Mouse (Mus musculus): ENCODE data around the gene Grid1.

Gene Grid1

DNA sequence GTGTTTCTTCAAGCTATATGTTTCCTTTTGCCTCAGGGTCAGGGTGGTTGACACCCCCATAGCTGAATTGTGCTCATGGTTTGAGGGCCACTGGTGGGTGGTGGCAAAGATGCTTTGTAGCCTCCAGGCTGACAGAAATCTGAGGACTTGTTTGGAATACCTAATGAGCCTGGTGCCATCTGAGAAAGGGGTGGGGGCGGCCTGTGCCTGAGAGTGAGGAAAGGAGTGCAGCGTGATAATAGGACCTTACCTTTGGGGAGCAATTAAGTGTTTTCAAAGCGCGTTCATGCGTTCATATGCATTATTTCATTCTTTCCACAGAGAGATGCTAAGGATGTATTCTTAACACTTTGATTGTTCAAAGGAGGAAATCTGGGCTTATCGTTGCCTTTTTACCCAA lies 372.3 kb downstream of the Grid1 start:
- TF ChIP-seq CTCF (conservative IDR thresholded peaks at IDR 0.05; ENCODE audit: low read length), result no peak
- no peak for TF ChIP-seq POU5F1 (IDR thresholded peaks at IDR 0.05; ENCODE audit: borderline replicate concordance, low read length)
- TF ChIP-seq NANOG (IDR thresholded peaks at IDR 0.05; ENCODE audit: borderline replicate concordance, low read length), result no peak
- no peaks in the 10 kb centered on the region for H3K4me1 ChIP-seq (replicated peaks; ENCODE audit: low read depth, low read length)
- H3K36me3 ChIP-seq (ENCODE audit: insufficient read depth, low read length), result no peaks in the 10 kb centered on the region

DNA sequence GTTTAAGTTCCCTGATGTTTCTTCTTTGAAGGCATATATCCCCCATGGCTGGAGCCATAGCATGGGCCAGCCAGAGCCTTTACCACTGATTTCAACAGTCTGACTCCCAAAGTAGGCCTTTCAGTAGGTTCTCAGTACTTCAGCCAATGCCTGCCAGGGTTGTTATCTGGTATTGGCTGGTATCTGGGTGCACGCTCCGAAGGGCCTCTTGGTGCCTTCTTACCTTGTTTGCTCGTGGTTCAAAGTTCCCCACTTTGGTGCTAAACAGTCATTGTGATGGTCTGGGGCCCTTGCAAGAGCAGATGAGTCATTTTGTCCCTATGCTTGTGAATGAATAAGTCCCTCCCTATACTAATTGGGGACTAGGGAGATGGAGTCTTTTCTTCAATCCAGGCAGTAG lies 377.5 kb downstream of the Grid1 start:
- Histone ChIP-seq H3K4me1 (replicated peaks; ENCODE audit: low read depth, low read length) (no peaks in the 10 kb centered on the region), H3K9me3 (ENCODE audit: low read length) (no peaks in the 10 kb centered on the region), H3K4me3 (replicated peaks; ENCODE audit: low read length) (no peak overlapping the region), H3K36me3 (ENCODE audit: insufficient read depth, low read length) (no peaks in the 10 kb centered on the region), H3K27me3 (ENCODE audit: insufficient read depth, low read length) (no peaks in the 10 kb centered on the region)
- TF ChIP-seq NANOG (IDR thresholded peaks at IDR 0.05; ENCODE audit: borderline replicate concordance, low read length) (no peak), CTCF (conservative IDR thresholded peaks at IDR 0.05; ENCODE audit: low read length) (no peak), POU5F1 (IDR thresholded peaks at IDR 0.05; ENCODE audit: borderline replicate concordance, low read length) (no peak)

More for the DNA sequence above, 372.3 kb downstream of the Grid1 start:
- Histone ChIP-seq H3K4me3 (replicated peaks; ENCODE audit: low read length) (no peak overlapping the region), H3K9me3 (ENCODE audit: low read length) (no peaks in the 10 kb centered on the region), H3K27me3 (ENCODE audit: insufficient read depth, low read length) (no peaks in the 10 kb centered on the region)

DNA sequence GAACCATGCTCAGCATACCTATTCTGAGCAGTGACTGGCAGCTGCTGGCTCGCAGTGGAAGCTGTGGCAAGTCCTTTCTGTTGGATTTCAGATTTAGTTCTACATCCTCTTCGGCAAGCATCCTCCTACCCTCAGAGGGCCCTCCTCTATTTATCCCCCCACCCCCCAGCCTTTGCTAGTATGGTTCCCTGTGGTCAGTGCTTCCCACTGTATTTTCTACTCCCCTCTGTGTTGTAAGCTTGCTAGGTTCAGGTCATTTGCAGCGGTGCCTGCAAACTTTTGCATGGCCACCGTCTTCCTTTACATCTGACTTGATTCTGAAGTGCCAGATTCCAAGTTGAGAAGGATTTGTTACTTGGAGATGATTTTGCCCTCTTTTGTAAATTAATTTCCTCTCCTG lies 378.5 kb downstream of the Grid1 start:
- H3K4me1 ChIP-seq (replicated peaks; ENCODE audit: low read depth, low read length), result no peaks in the 10 kb centered on the region
- H3K36me3 ChIP-seq (ENCODE audit: insufficient read depth, low read length), result no peaks in the 10 kb centered on the region
- H3K9me3 ChIP-seq (ENCODE audit: low read length), result no peaks in the 10 kb centered on the region
- H3K27me3 ChIP-seq (ENCODE audit: insufficient read depth, low read length), result no peaks in the 10 kb centered on the region
- H3K4me3 ChIP-seq (replicated peaks; ENCODE audit: low read length), result no peak overlapping the region
- TF ChIP-seq POU5F1 (IDR thresholded peaks at IDR 0.05; ENCODE audit: borderline replicate concordance, low read length), result no peak
- TF ChIP-seq CTCF (conservative IDR thresholded peaks at IDR 0.05; ENCODE audit: low read length), result no peak
- no peak for TF ChIP-seq NANOG (IDR thresholded peaks at IDR 0.05; ENCODE audit: borderline replicate concordance, low read length)

DNA sequence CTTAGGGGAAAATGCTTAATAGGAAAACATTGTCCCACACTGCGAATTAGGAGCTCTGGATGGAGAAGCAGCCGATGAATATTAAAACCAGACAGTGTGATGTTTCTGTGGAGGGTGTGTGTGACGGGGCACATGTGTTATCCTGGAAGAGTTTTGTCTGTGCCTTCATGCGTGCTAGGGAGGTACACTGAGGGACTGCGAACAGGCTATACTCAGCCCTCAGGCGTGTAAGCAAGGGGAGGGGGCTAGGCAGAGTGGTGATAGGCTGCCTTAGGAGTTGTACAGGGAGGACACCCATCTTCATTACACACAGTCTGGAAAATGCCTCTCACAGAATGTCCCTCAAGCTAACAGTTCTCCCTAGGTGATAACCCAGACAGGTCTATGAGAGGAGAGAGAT lies 379.0 kb downstream of the Grid1 start:
- Histone ChIP-seq H3K27me3 (ENCODE audit: insufficient read depth, low read length) (no peaks in the 10 kb centered on the region), H3K9me3 (ENCODE audit: low read length) (no peaks in the 10 kb centered on the region), H3K4me3 (replicated peaks; ENCODE audit: low read length) (no peak overlapping the region), H3K4me1 (replicated peaks; ENCODE audit: low read depth, low read length) (no peaks in the 10 kb centered on the region), H3K36me3 (ENCODE audit: insufficient read depth, low read length) (no peaks in the 10 kb centered on the region)
- TF ChIP-seq CTCF (conservative IDR thresholded peaks at IDR 0.05; ENCODE audit: low read length) (no peak), POU5F1 (IDR thresholded peaks at IDR 0.05; ENCODE audit: borderline replicate concordance, low read length) (no peak), NANOG (IDR thresholded peaks at IDR 0.05; ENCODE audit: borderline replicate concordance, low read length) (no peak)

DNA sequence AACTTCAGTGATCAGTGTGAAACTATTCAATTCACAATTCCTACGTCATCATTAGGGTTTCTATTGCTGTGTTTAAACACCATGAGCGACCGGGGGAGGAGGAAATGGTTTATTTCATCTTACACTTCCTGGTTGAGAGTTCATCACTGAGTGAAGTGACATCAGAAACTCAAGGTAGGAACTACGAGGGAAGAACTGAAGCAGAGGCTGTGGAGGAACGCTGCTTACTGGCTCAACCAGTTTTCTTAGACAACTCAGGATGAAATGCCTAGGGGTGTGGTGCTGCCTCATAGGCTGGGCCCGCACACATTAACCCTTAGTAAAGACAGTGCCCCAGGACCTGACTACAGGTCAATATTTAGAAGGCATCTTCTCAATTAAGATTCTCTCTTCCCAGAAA lies 389.5 kb downstream of the Grid1 start:
- no peak for TF ChIP-seq NANOG (IDR thresholded peaks at IDR 0.05; ENCODE audit: borderline replicate concordance, low read length)
- TF ChIP-seq POU5F1 (IDR thresholded peaks at IDR 0.05; ENCODE audit: borderline replicate concordance, low read length), result no peak
- 0 out of 2 replicates have a peak, but pooled peaks have one; percentile 2 for TF ChIP-seq CTCF (conservative IDR thresholded peaks at IDR 0.05; ENCODE audit: low read length)

DNA sequence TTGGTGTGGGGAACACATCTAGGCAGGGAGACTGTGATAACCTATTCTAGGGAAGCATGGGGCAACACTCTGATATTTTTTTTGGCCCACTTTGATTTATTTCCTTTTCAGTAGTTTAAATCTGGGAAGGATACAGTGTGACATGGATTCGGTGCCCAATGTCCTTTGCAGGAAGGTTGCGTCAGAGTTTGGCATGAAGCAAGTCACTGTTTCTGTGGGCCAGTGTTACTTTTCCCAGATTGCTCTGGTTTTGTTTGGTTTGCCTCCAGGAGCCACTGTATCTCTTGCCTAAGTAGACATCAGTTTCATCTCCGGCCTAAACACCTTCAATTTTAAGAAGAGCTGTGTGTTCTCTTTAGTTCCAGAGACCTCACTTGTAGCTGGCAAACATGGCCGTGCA lies 399.1 kb downstream of the Grid1 start:
- TF ChIP-seq POU5F1 (IDR thresholded peaks at IDR 0.05; ENCODE audit: borderline replicate concordance, low read length) (no peak), NANOG (IDR thresholded peaks at IDR 0.05; ENCODE audit: borderline replicate concordance, low read length) (no peak), CTCF (conservative IDR thresholded peaks at IDR 0.05; ENCODE audit: low read length) (no peak)
- Histone ChIP-seq H3K36me3 (ENCODE audit: insufficient read depth, low read length) (no peaks in the 10 kb centered on the region), H3K4me1 (replicated peaks; ENCODE audit: low read depth, low read length) (no peaks in the 10 kb centered on the region), H3K9me3 (ENCODE audit: low read length) (no peaks in the 10 kb centered on the region), H3K4me3 (replicated peaks; ENCODE audit: low read length) (no peak overlapping the region), H3K27me3 (ENCODE audit: insufficient read depth, low read length) (no peaks in the 10 kb centered on the region)

More for the DNA sequence above, 389.5 kb downstream of the Grid1 start:
- H3K4me1 ChIP-seq (replicated peaks; ENCODE audit: low read depth, low read length), result no peaks in the 10 kb centered on the region
- H3K9me3 ChIP-seq (ENCODE audit: low read length), result no peaks in the 10 kb centered on the region
- H3K27me3 ChIP-seq (ENCODE audit: insufficient read depth, low read length), result no peaks in the 10 kb centered on the region
- H3K36me3 ChIP-seq (ENCODE audit: insufficient read depth, low read length), result no peaks in the 10 kb centered on the region
- H3K4me3 ChIP-seq (replicated peaks; ENCODE audit: low read length), result no peak overlapping the region

DNA sequence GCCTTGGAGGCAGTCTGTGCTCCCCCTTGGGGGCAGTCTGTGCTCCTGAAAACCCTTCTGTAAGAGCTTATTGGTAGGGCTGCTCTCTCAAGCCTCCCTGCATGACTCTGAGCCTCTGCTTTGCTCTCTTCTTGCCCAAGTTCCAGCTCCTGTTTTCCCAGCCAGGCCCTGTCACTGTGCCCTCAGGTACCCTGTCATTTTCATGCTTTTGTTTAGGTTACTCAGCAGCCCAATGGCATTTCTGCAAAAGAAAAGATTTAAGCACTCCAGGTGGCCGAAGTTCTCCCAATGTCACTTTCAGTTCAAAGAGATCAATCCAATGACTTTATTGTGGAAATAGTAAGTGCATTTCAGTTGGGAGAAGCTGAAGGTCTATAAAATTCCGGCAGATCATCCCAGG lies 402.3 kb downstream of the Grid1 start:
- TF ChIP-seq POU5F1 (IDR thresholded peaks at IDR 0.05; ENCODE audit: borderline replicate concordance, low read length) (no peak), CTCF (conservative IDR thresholded peaks at IDR 0.05; ENCODE audit: low read length) (no peak), NANOG (IDR thresholded peaks at IDR 0.05; ENCODE audit: borderline replicate concordance, low read length) (no peak)
- H3K4me3 ChIP-seq (replicated peaks; ENCODE audit: low read length), result no peak overlapping the region
- no peaks in the 10 kb centered on the region for H3K27me3 ChIP-seq (ENCODE audit: insufficient read depth, low read length)
- H3K36me3 ChIP-seq (ENCODE audit: insufficient read depth, low read length), result no peaks in the 10 kb centered on the region
- no peaks in the 10 kb centered on the region for H3K4me1 ChIP-seq (replicated peaks; ENCODE audit: low read depth, low read length)
- H3K9me3 ChIP-seq (ENCODE audit: low read length), result peaks cover 2% of the 10 kb centered on the region; the same call in 1 of the 2 replicates

DNA sequence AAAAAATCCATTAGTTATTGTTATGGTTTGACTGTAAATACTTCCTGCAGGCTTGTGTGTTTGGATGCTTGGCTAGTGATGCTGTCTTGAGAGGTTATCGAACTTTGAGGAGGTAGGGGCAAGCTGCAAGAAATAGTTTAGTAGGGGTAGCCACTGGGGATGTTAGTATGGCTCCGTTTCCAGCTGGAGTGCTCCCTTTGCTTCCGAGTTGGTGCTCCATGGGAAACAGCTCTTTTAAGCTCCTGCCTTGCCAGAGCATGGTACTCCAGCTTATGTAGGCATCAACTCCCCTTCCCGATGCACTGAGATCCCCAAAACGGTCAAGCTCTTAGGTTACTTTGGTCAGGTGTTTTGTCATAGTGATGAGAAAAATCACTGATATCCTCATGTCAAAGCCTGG lies 407.7 kb downstream of the Grid1 start:
- Histone ChIP-seq H3K4me1 (replicated peaks; ENCODE audit: low read depth, low read length) (no peaks in the 10 kb centered on the region), H3K27me3 (ENCODE audit: insufficient read depth, low read length) (no peaks in the 10 kb centered on the region), H3K36me3 (ENCODE audit: insufficient read depth, low read length) (no peaks in the 10 kb centered on the region), H3K9me3 (ENCODE audit: low read length) (peaks cover 41% of the 10 kb centered on the region), H3K4me3 (replicated peaks; ENCODE audit: low read length) (no peak overlapping the region)
- TF ChIP-seq CTCF (conservative IDR thresholded peaks at IDR 0.05; ENCODE audit: low read length) (no peak), POU5F1 (IDR thresholded peaks at IDR 0.05; ENCODE audit: borderline replicate concordance, low read length) (no peak), NANOG (IDR thresholded peaks at IDR 0.05; ENCODE audit: borderline replicate concordance, low read length) (no peak)

DNA sequence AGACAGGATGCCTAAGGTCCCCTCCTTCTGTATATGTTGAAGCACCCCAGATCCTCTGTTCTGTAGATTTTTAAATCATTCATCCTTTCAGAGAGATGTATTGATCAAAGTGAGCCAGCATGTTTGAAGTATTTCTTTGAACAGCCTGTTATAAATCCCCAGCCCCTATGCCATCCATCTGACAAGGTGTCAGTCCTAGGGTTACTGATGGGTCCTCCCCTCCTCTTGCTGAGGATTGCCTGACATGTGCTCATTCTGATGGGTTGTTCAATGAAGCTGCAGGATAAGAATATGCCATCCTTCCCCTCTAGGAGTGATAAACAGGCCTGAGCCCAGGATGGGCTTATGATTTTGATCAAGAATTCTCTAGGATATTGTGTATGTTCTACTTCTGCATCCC lies 411.5 kb downstream of the Grid1 start:
- Histone ChIP-seq H3K36me3 (ENCODE audit: insufficient read depth, low read length) (no peaks in the 10 kb centered on the region), H3K4me1 (replicated peaks; ENCODE audit: low read depth, low read length) (no peaks in the 10 kb centered on the region), H3K27me3 (ENCODE audit: insufficient read depth, low read length) (no peaks in the 10 kb centered on the region), H3K9me3 (ENCODE audit: low read length) (peaks cover 41% of the 10 kb centered on the region), H3K4me3 (replicated peaks; ENCODE audit: low read length) (no peak overlapping the region)
- TF ChIP-seq NANOG (IDR thresholded peaks at IDR 0.05; ENCODE audit: borderline replicate concordance, low read length) (no peak), POU5F1 (IDR thresholded peaks at IDR 0.05; ENCODE audit: borderline replicate concordance, low read length) (no peak), CTCF (conservative IDR thresholded peaks at IDR 0.05; ENCODE audit: low read length) (no peak)

All from E14TG2a.4 (cell line).